Mouse (Mus musculus) left cerebral cortex, postnatal 36 days (tissue): Measurements from ENCODE around the gene Fancb. TPM values are rescaled to one million over a fixed set of nuclear protein-coding genes. Genes with fewer than 3 reads are reported as not detected.

ENCODE experiments used
- DNase-seq, 2 experiments: peaks; one replicate each; pipeline ENCODE4 v3.0.0; 2021 to 2022; ENCODE audit warnings: low spot score in 2 of 2, mixed read lengths in 1 of 2
- intact Hi-C: fragments of 180-260 bp; cut with DNase I; formaldehyde crosslinking; loops from one replicate; pipeline ENCODE4 v1.15.1; 2025
- total RNA-seq, 2 experiments: library from RNA; stranded (reverse); gene quantifications; 2 replicates each; pipeline ENCODE4 v1.2.3; 2021

Gene Fancb
- 1 to 10 TPM; 1.3 to 1.9 TPM for total RNA-seq

- intact Hi-C loops = no loop called here
- peak; percentile 81 to 83 for DNase-seq
Observed at GRCm38 (mm10) chrX:164980193-164980775, at the start of gene Fancb, which contains the start of gene Mospd2. Fancb (plus strand) TSS chrX:164980592. Mospd2 (minus strand) TSS chrX:164980375.

GRCm38 (mm10) chrX:164941540-164941939, 38.9 kb upstream of the Fancb start:
- intact Hi-C loops = no loop called here
- DNase-seq = no peak

GRCm38 (mm10) chrX:164951858-164952576, 28.4 kb upstream of the Fancb start:
- DNase-seq = no peak
- intact Hi-C loops = no loop called here

- intact Hi-C loops = no loop called here
- DNase-seq = no peak
Observed at GRCm38 (mm10) chrX:164952601-164953375, 27.6 kb upstream of the Fancb start.

- intact Hi-C loops = no loop called here
- no peak for DNase-seq
Observed at GRCm38 (mm10) chrX:164965750-164966448, 14.5 kb upstream of the Fancb start.

- no peak for DNase-seq
- intact Hi-C loops = no loop called here
Observed at GRCm38 (mm10) chrX:164971206-164971605, 9.2 kb upstream of the Fancb start.

GRCm38 (mm10) chrX:164978866-164979265, 1.5 kb upstream of the Fancb start:
- intact Hi-C loops = no loop called here
- DNase-seq = no peak

- DNase-seq = no peak
- intact Hi-C loops = no loop called here
Observed at GRCm38 (mm10) chrX:165003141-165003540, 22.7 kb downstream of the Fancb start.

- no peak for DNase-seq
- intact Hi-C loops = no loop called here
Observed at GRCm38 (mm10) chrX:165004779-165005324, 24.5 kb downstream of the Fancb start, which contains the start of gene Gm17604. Gm17604 (minus strand) TSS chrX:165004829.

Other genes starting within 250 kb of the Fancb start
- 10 to 100 TPM; 17.5 to 23.2 TPM for gene Mospd2, start 217 bp upstream of the Fancb start, total RNA-seq
- not detected for gene Gm17604, start 24.2 kb downstream of the Fancb start, total RNA-seq